Mouse (Mus musculus): ENCODE results near the gene Fbxo33. TPM values are rescaled to one million over a fixed set of nuclear protein-coding genes. Genes with fewer than 3 reads are reported as not detected.
"Not testable (repeated sequence)": the region's sequence is repeated elsewhere in the genome, so short reads cannot be mapped to it uniquely, and the experiment has no call there.

Fbxo33 gene
- total RNA-seq (2021), result 1 to 10 TPM; 7.6 to 9.9 TPM

- DNase-seq, result peak; percentile 98
These were observed at the start of gene Fbxo33 for GRCm38 (mm10) chr12:59219325-59220225. Gene Fbxo33 (minus strand): TSS chr12:59219725.

GRCm38 (mm10) chr12:59265942-59266231, 46.4 kb upstream of the Fbxo33 start:
- no peak for DNase-seq

GRCm38 (mm10) chr12:59265207-59265941, 45.8 kb upstream of the Fbxo33 start:
- peak; percentile 31 for DNase-seq

- no peak for DNase-seq
These were observed 43.3 kb upstream of the Fbxo33 start for GRCm38 (mm10) chr12:59262841-59263240.

GRCm38 (mm10) chr12:59260798-59261197, 41.3 kb upstream of the Fbxo33 start:
- DNase-seq, result no peak

GRCm38 (mm10) chr12:59260362-59260761, 40.8 kb upstream of the Fbxo33 start:
- no peak for DNase-seq

GRCm38 (mm10) chr12:59259015-59259414, 39.5 kb upstream of the Fbxo33 start:
- no peak for DNase-seq

GRCm38 (mm10) chr12:59250259-59250827, 30.8 kb upstream of the Fbxo33 start:
- no peak for DNase-seq

- no peak for DNase-seq
These were observed 29.4 kb upstream of the Fbxo33 start for GRCm38 (mm10) chr12:59248969-59249368.

GRCm38 (mm10) chr12:59241031-59241430, 21.5 kb upstream of the Fbxo33 start:
- DNase-seq, result not testable (repeated sequence)

GRCm38 (mm10) chr12:59238434-59238833, 18.9 kb upstream of the Fbxo33 start:
- no peak for DNase-seq

GRCm38 (mm10) chr12:59228401-59228800, 8.9 kb upstream of the Fbxo33 start:
- no peak for DNase-seq

GRCm38 (mm10) chr12:59218640-59219321, 744 bp downstream of the Fbxo33 start:
- DNase-seq, result peak; percentile 48

GRCm38 (mm10) chr12:59217331-59217730, 2.2 kb downstream of the Fbxo33 start:
- DNase-seq, result no peak

- DNase-seq, result no peak
These were observed 2.8 kb downstream of the Fbxo33 start for GRCm38 (mm10) chr12:59216676-59217266.

- DNase-seq, result no peak
These were observed 3.3 kb downstream of the Fbxo33 start for GRCm38 (mm10) chr12:59216176-59216575.

GRCm38 (mm10) chr12:59207814-59208213, 11.7 kb downstream of the Fbxo33 start:
- no peak for DNase-seq

GRCm38 (mm10) chr12:59207000-59207390, 12.5 kb downstream of the Fbxo33 start:
- no peak for DNase-seq

GRCm38 (mm10) chr12:59206208-59206999, 13.1 kb downstream of the Fbxo33 start:
- DNase-seq, result no peak

- DNase-seq, result no peak
These were observed 14.0 kb downstream of the Fbxo33 start for GRCm38 (mm10) chr12:59205571-59205970.

- DNase-seq, result no peak
These were observed 20.2 kb downstream of the Fbxo33 start for GRCm38 (mm10) chr12:59199361-59199760.

- no peak for DNase-seq
These were observed 20.8 kb downstream of the Fbxo33 start for GRCm38 (mm10) chr12:59198750-59199149.

All from heart, postnatal 4 days (tissue).